Mouse (Mus musculus) G1E (cell line): ENCODE results near the gene Tnfrsf23.

Source experiments
- CTCF ChIP-seq: IDR thresholded peaks from 2 replicates; pipeline ENCODE4 v1.5.1; 2012; ENCODE audit warnings: low read depth, low read length, inconsistent platforms, mixed read lengths
- GATA1 ChIP-seq: IDR thresholded peaks from 2 replicates; pipeline ENCODE4 v1.6.1; 2012; ENCODE audit warnings: borderline replicate concordance, low read length, inconsistent platforms, mixed read lengths
- GATA2 ChIP-seq: IDR thresholded peaks from 2 replicates; pipeline ENCODE4 v1.6.1; 2012; ENCODE audit warnings: low read depth, low read length, inconsistent platforms, borderline replicate concordance
- POLR2AphosphoS5 ChIP-seq: IDR thresholded peaks from 2 replicates; pipeline ENCODE4 v1.6.1; 2012; ENCODE audit warnings: low read depth, low read length, inconsistent platforms; ENCODE audit not compliant: insufficient replicate concordance
- TAL1 ChIP-seq: conservative IDR thresholded peaks from 2 replicates; pipeline ENCODE4 v1.6.1; 2012; ENCODE audit warnings: low read depth, low read length, inconsistent platforms, mixed read lengths

GRCm38 (mm10) chr7:143713421-143713820 lies 27.7 kb upstream of the Tnfrsf23 start:
- no peak for TF ChIP-seq CTCF
- TF ChIP-seq TAL1, result no peak
- no peak for TF ChIP-seq GATA1
- TF ChIP-seq POLR2AphosphoS5, result no peak
- TF ChIP-seq GATA2, result no peak
